Mouse (Mus musculus): ENCODE data around the gene Myod1.
A peak's percentile ranks its signal among the peaks of the same experiment; 100 is the strongest.

The Myod1 gene

DNA sequence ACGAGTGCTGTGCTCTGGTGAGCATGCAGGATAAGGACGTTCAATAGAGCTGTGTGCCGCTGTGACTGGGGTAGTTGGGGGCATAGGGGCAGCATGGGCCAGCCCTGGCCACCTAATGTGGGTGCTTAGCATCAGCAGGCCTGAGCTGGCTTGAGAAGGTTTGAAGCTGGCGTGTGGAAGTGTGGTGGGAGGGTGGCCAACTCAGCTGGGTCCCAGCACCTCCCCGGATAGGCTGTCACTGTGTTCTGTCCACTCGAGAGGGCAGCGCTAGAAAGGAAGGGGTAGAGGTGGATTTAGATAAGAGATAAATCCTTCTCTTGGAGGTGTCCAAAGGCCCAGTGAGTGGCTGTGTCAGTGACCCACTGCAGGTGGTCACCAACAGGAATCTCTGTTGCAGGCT lies 41.2 kb downstream of the Myod1 start:
- DNase-seq, result peak in 1 of 2 experiments; percentile 56

GRCm38 (mm10) chr7:46418102-46418622 lies 41.9 kb downstream of the Myod1 start:
- peak; percentile 59 to 61 for DNase-seq

DNA sequence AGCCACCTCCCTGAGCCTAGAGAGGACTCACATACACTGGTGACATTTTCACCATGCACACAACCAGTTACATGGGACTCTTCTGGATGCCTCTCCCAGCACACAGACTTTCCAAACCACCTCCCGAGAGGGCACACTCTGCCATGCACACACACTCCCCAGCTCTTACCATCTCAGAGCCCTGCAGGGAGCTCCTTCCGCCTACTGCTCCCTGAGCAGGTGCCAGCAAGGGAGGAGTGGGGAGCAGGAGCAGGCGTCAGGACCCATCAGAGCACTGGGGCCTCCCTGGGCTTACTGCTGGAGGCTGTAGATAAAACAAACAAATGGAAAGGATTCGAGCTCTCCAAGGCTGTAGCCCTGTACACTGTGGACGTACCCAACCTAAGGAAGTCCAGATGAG lies 45.3 kb downstream of the Myod1 start:
- DNase-seq, result no peak

DNA sequence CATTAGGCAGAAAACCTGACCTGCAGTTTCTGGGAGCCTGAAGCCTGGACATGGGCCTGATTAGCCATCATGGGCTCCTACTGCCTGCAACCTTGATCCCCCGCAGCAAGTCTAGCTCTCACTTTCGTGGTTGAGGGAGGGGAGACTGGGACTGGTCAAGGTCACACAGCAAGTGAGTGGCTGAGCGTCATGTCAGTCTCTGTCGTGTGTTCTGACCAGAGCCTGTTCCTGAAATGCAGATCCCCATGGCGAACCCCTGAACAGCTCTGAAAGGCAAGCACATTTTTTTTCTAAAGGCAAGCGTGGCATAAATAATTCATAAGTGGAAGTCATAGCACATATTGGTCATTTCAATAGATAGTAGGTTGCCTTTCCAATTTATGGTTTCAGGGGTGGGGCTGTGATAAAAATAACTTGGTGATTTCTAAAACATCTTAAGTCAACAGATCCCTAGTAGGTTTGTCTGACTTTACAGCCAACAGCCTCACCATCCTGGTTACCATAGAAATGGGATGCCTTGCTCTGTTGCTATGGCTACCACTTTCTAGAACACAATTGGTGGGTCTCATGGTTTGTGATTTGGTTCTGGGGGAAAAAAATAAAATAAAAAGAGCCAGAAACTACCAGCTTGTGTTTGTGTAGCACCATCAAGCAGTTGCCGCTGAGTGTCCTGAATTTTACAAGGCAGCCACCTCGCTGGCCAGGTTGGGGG lies 45.9 kb downstream of the Myod1 start:
- DNase-seq, result no peak

DNA sequence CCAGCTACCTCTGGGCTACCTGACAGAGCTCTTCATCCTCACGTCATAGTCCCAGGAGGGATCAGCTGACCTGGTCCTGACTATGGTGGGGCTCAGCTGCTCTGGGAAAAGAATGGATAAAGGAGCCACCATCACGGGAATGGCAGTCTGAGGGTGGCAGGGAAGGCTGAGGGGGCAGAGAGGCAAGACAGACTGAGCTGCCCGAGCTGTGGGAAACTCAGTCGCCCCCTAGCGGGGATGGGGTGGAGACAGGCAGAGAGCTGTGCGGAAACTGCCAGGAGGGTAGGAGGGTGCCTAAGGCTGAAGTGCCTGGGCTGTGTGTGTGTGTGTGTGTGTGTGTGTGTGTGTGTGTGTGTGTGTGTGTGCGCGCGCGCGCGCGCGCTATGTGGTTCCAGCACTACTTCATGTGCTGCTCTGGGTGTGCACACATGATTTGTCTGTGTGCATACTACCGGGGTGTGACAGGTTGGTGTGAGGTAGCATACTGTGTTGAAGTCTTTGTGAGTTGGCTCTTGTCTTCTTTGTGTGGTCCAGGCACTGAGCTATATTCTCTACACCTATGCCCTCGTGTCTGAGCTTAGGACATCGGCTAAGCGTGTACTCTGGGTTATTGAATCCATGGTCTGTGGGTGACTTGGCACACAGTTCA lies 46.6 kb downstream of the Myod1 start:
- DNase-seq, result peak; percentile 85 to 86

DNA sequence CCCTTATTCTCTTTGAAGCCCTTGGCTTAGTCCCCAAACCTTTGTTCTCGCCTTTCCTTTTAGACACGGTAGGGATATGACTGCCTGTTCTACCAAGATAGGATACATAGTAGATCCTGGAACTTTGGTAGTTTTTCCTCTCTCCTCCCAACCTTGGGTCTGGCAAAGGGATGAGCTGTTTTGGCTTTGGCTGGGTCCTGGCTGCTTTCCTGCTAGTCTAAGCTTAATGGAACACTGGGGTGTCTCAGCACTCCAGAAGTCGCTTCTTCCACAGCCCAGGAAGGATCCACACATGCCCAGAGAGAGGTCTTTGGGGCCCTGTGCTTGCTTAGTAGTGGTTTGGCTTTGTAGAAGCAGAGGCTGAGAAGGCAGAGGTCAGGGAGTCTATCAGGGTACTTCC lies 47.7 kb downstream of the Myod1 start:
- peak; percentile 55 to 64 for DNase-seq

GRCm38 (mm10) chr7:46425012-46425411 lies 48.7 kb downstream of the Myod1 start:
- DNase-seq, result no peak
